Mouse (Mus musculus) myocyte (in vitro differentiated cells): ENCODE results near the gene Tbc1d20. TPM values are rescaled to one million over a fixed set of nuclear protein-coding genes. Genes with fewer than 3 reads are reported as not detected.

Experiments used
- H3K27me3 ChIP-seq: one replicate; pipeline ENCODE4 v1.6.1; 2011; ENCODE audit not compliant: control insufficient read depth, insufficient read depth, insufficient read length
- H3K36me3 ChIP-seq: one replicate; pipeline ENCODE4 v1.6.1; 2011; ENCODE audit not compliant: control insufficient read depth, insufficient read depth
- H3K4me2 ChIP-seq: one replicate; pipeline ENCODE4 v1.6.1; 2011; ENCODE audit warnings: low read depth, control low read depth
- H3K4me3 ChIP-seq: one replicate; pipeline ENCODE4 v1.5.1; 2011; ENCODE audit warnings: mild to moderate bottlenecking, control low read depth, moderate library complexity
- H3K79me2 ChIP-seq: one replicate; pipeline ENCODE4 v1.6.1; 2011; ENCODE audit not compliant: control insufficient read depth, insufficient read depth
- H3ac ChIP-seq: one replicate; pipeline ENCODE4 v1.6.1; 2011; ENCODE audit not compliant: control insufficient read depth, insufficient read length
- CEBPB ChIP-seq: IDR thresholded peaks from 2 replicates; pipeline ENCODE4 v1.6.1; 2011; ENCODE audit warnings: mild to moderate bottlenecking, moderate library complexity; ENCODE audit not compliant: poor library complexity, insufficient read depth, severe bottlenecking
- E2F4 ChIP-seq: IDR thresholded peaks from one replicate; pipeline ENCODE4 v1.6.1; 2011; ENCODE audit warnings: mild to moderate bottlenecking, control low read depth, moderate library complexity; ENCODE audit not compliant: insufficient read depth
- MAX ChIP-seq: IDR thresholded peaks from one replicate; pipeline ENCODE4 v1.6.1; 2011; ENCODE audit warnings: low read depth, mild to moderate bottlenecking, control low read depth
- MYOD1 ChIP-seq, 3 experiments: IDR thresholded peaks; one replicate each; pipeline ENCODE4 v1.6.1; 2011; ENCODE audit warnings: control low read depth in 2 of 3, low read depth in 2 of 3, mild to moderate bottlenecking in 2 of 3, moderate library complexity in 1 of 3; ENCODE audit not compliant: insufficient read length in 2 of 3, control insufficient read depth in 1 of 3
- MYOG ChIP-seq, 3 experiments: IDR thresholded peaks; one replicate each; pipeline ENCODE4 v1.6.1; 2011; ENCODE audit warnings: control low read depth in 2 of 3, low read depth in 2 of 3, mild to moderate bottlenecking in 2 of 3; ENCODE audit not compliant: insufficient read length in 2 of 3, control insufficient read depth in 1 of 3, insufficient read depth in 1 of 3
- POLR2A ChIP-seq: IDR thresholded peaks from one replicate; pipeline ENCODE4 v1.6.1; 2011; ENCODE audit warnings: low read depth, mild to moderate bottlenecking, control low read depth, moderate library complexity; ENCODE audit not compliant: insufficient read length
- POLR2AphosphoS2 ChIP-seq: IDR thresholded peaks from one replicate; pipeline ENCODE4 v1.6.1; 2011; ENCODE audit warnings: low read depth, control low read depth; ENCODE audit not compliant: insufficient read length
- REST ChIP-seq: IDR thresholded peaks from one replicate; pipeline ENCODE4 v1.6.1; 2011; ENCODE audit warnings: mild to moderate bottlenecking, control low read depth, moderate library complexity; ENCODE audit not compliant: insufficient read depth, insufficient read length
- SRF ChIP-seq: IDR thresholded peaks from one replicate; pipeline ENCODE4 v1.6.1; 2011; ENCODE audit warnings: low read depth; ENCODE audit not compliant: control insufficient read depth, insufficient read length
- TCF12 ChIP-seq: IDR thresholded peaks from one replicate; pipeline ENCODE4 v1.6.1; 2011; ENCODE audit warnings: mild to moderate bottlenecking, control low read depth; ENCODE audit not compliant: poor library complexity, insufficient read depth, severe bottlenecking
- TCF3 ChIP-seq: IDR thresholded peaks from one replicate; pipeline ENCODE4 v1.6.1; 2011; ENCODE audit warnings: low read depth, control low read depth; ENCODE audit not compliant: insufficient read length
- USF1 ChIP-seq: IDR thresholded peaks from one replicate; pipeline ENCODE4 v1.6.1; 2011; ENCODE audit warnings: low read depth, mild to moderate bottlenecking, control low read depth, moderate library complexity
- polyA plus RNA-seq: library from polyadenylated mRNA; unstranded; fragments of >200 nt; fragmentation: generic; extraction: Trizol; gene quantifications from one replicate; pipeline ENCODE4 v1.2.1, GENCODE M21; 2012; ENCODE audit warnings: missing spikeins

The Tbc1d20 gene
- polyA plus RNA-seq, 1 experiment, result 51.8 TPM

DNA sequence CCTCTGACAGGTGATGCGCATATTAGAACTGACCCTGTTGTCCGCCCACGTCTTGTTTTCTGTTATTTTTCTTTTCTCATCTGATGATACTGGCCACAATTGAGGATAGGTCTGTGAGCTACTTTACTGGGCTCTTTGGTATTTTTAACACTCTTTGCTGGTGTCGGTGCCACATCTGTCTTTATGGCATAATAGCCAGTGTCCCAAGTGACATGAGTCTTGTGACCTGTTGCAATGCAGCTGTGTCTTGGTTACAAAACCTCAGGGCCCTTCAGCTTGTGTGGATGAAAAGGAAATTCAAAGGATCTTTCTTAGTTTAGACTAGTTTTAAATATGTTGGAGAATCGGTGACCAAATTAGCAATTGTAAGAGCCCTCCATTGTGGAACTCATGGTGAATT lies 913 bp downstream of the Tbc1d20 start:
- Histone ChIP-seq H3K36me3 (no peaks in the 10 kb centered on the region), H3K79me2 (peaks cover 53% of the 10 kb centered on the region), H3K27me3 (no peaks in the 10 kb centered on the region), H3K4me3 (peak overlapping the region; percentile 57), H3ac (peak overlapping the region; percentile 94), H3K4me2 (peak overlapping the region; percentile 88)
- TF ChIP-seq POLR2A (no peak), E2F4 (no peak), POLR2AphosphoS2 (no peak), MYOD1 (IDR thresholded peaks at IDR 0.05; ENCODE audit: control insufficient read depth in 1 of 3, insufficient read length in 2 of 3, low read depth in 2 of 3) (no peak), MAX (no peak), TCF3 (no peak), USF1 (no peak), CEBPB (no peak), SRF (no peak)

GRCm38 (mm10) chr2:152302862-152303261 lies 9.2 kb downstream of the Tbc1d20 start:
- H3K27me3 ChIP-seq, result no peaks in the 10 kb centered on the region

GRCm38 (mm10) chr2:152303781-152304180 lies 10.2 kb downstream of the Tbc1d20 start:
- H3K4me3 ChIP-seq, result no peak overlapping the region
- H3K36me3 ChIP-seq, result peaks cover 25% of the 10 kb centered on the region
- no peak for TF ChIP-seq MYOD1 (IDR thresholded peaks at IDR 0.05; ENCODE audit: control insufficient read depth in 1 of 3, insufficient read length in 2 of 3, low read depth in 2 of 3)
- TF ChIP-seq SRF, result no peak
- TF ChIP-seq USF1, result no peak
- TF ChIP-seq CEBPB, result no peak
- TF ChIP-seq MYOG (IDR thresholded peaks at IDR 0.05; ENCODE audit: control insufficient read depth in 1 of 3, insufficient read depth in 1 of 3, insufficient read length in 2 of 3, low read depth in 2 of 3), result no peak
- TF ChIP-seq MAX, result no peak
- no peak for TF ChIP-seq POLR2AphosphoS2
- no peak for TF ChIP-seq POLR2A
- TF ChIP-seq TCF12, result no peak
- TF ChIP-seq REST, result no peak
- TF ChIP-seq TCF3, result no peak
- no peak for TF ChIP-seq E2F4
- H3K79me2 ChIP-seq, result peaks cover 24% of the 10 kb centered on the region
- H3K27me3 ChIP-seq, result no peaks in the 10 kb centered on the region
- no peak overlapping the region for H3K4me2 ChIP-seq
- no peak overlapping the region for H3ac ChIP-seq

More at GRCm38 (mm10) chr2:152302862-152303261, 9.2 kb downstream of the Tbc1d20 start:
- TF ChIP-seq REST (no peak), TCF3 (no peak)
- Histone ChIP-seq H3K4me2 (no peak overlapping the region), H3K79me2 (peaks cover 33% of the 10 kb centered on the region), H3K36me3 (peaks cover 16% of the 10 kb centered on the region), H3K4me3 (no peak overlapping the region), H3ac (no peak overlapping the region)

GRCm38 (mm10) chr2:152305480-152305879 lies 11.9 kb downstream of the Tbc1d20 start:
- Histone ChIP-seq H3K27me3 (no peaks in the 10 kb centered on the region), H3K79me2 (peaks cover 10% of the 10 kb centered on the region), H3K4me3 (no peak overlapping the region), H3K4me2 (no peak overlapping the region), H3K36me3 (peaks cover 32% of the 10 kb centered on the region), H3ac (no peak overlapping the region)
- TF ChIP-seq MYOD1 (IDR thresholded peaks at IDR 0.05; ENCODE audit: control insufficient read depth in 1 of 3, insufficient read length in 2 of 3, low read depth in 2 of 3), result no peak
- no peak for TF ChIP-seq E2F4
- no peak for TF ChIP-seq MYOG (IDR thresholded peaks at IDR 0.05; ENCODE audit: control insufficient read depth in 1 of 3, insufficient read depth in 1 of 3, insufficient read length in 2 of 3, low read depth in 2 of 3)

- Histone ChIP-seq H3K4me3 (no peak overlapping the region), H3K4me2 (no peak overlapping the region), H3K79me2 (no peaks in the 10 kb centered on the region), H3ac (no peak overlapping the region), H3K36me3 (peaks cover 38% of the 10 kb centered on the region), H3K27me3 (no peaks in the 10 kb centered on the region)
- TF ChIP-seq MYOG (IDR thresholded peaks at IDR 0.05; ENCODE audit: control insufficient read depth in 1 of 3, insufficient read depth in 1 of 3, insufficient read length in 2 of 3, low read depth in 2 of 3), result no peak
- no peak for TF ChIP-seq POLR2AphosphoS2
- no peak for TF ChIP-seq TCF3
- TF ChIP-seq POLR2A, result no peak
- no peak for TF ChIP-seq E2F4
- TF ChIP-seq SRF, result no peak
- no peak for TF ChIP-seq USF1
- no peak for TF ChIP-seq MAX
- no peak for TF ChIP-seq MYOD1 (IDR thresholded peaks at IDR 0.05; ENCODE audit: control insufficient read depth in 1 of 3, insufficient read length in 2 of 3, low read depth in 2 of 3)
- TF ChIP-seq REST, result no peak
- no peak for TF ChIP-seq CEBPB
- TF ChIP-seq TCF12, result no peak
Measured at GRCm38 (mm10) chr2:152307186-152307585, 13.6 kb downstream of the Tbc1d20 start.
